Mouse (Mus musculus) liver, embryonic 15.5 days (tissue): ENCODE measurements at regions not wholly inside any gene's neighbourhood (a gene's known extent, or its start where the extent isn't known, plus 50 kb on each side); places are given as distances from the start of the nearest gene placed in this dataset.

ENCODE experiments used
- ATAC-seq: fragments of 200-750 bp; cut with Nextera tagmentation; 2 replicates; pipeline ENCODE4 v1.8.0; 2017; ENCODE audit warnings: moderate number of reproducible peaks, mild to moderate bottlenecking, moderate library complexity; ENCODE audit not compliant: insufficient read depth
- H3K27ac ChIP-seq: fragments of 300-500 bp; sonication (generic); replicated peaks from 2 replicates; pipeline ENCODE4 v1.5.1; 2015; ENCODE audit warnings: mild to moderate bottlenecking, inconsistent platforms
- H3K27me3 ChIP-seq: fragments of 300-500 bp; sonication (generic); 2 replicates; pipeline ENCODE4 v1.6.1; 2015; ENCODE audit warnings: mild to moderate bottlenecking, inconsistent platforms
- H3K36me3 ChIP-seq: fragments of 300-500 bp; sonication (generic); replicated peaks from 2 replicates; pipeline ENCODE4 v1.6.1; 2015; ENCODE audit warnings: moderate library complexity, mild to moderate bottlenecking, inconsistent platforms
- H3K4me1 ChIP-seq: fragments of 300-500 bp; sonication (generic); replicated peaks from 2 replicates; pipeline ENCODE4 v1.6.1; 2015; ENCODE audit warnings: inconsistent platforms
- H3K4me2 ChIP-seq: fragments of 300-500 bp; sonication (generic); 2 replicates; pipeline ENCODE4 v1.6.1; 2015; ENCODE audit warnings: moderate library complexity, mild to moderate bottlenecking, inconsistent platforms
- H3K4me3 ChIP-seq: fragments of 300-500 bp; sonication (generic); replicated peaks from 2 replicates; pipeline ENCODE4 v1.5.1; 2015; ENCODE audit warnings: mild to moderate bottlenecking, inconsistent platforms
- H3K9ac ChIP-seq: fragments of 300-500 bp; sonication (generic); 2 replicates; pipeline ENCODE4 v1.6.1; 2015; ENCODE audit warnings: moderate library complexity, mild to moderate bottlenecking, inconsistent platforms
- H3K9me3 ChIP-seq: fragments of 300-500 bp; sonication (generic); replicated peaks from 2 replicates; pipeline ENCODE4 v1.6.1; 2016; ENCODE audit warnings: inconsistent platforms
- WGBS: fragments of 180-500 bp; shearing (Covaris S2); methylation state at CpG from one replicate; pipeline ENCODE4 v1.1.7; 2015; ENCODE audit warnings: mixed read lengths; ENCODE audit not compliant: insufficient replicate concordance; 5-methylcytosine and 5-hydroxymethylcytosine counted together

GRCm38 (mm10) chr4:56362121-56362520, 377.7 kb upstream of the Gm26657 start:
- no peak overlapping the region for H3K4me2 ChIP-seq
- H3K27ac ChIP-seq, result no peak overlapping the region
- no peaks in the 10 kb centered on the region for H3K36me3 ChIP-seq
- no peak overlapping the region for H3K4me3 ChIP-seq
- H3K27me3 ChIP-seq, result no peaks in the 10 kb centered on the region
- H3K9me3 ChIP-seq, result no peaks in the 10 kb centered on the region
- 46% methylated on average over 6 of the region's 6 CpGs for WGBS
- H3K4me1 ChIP-seq, result no peaks in the 10 kb centered on the region
- ATAC-seq, result no peak
- H3K9ac ChIP-seq, result no peak overlapping the region

GRCm38 (mm10) chr4:56349216-56349615, 390.7 kb upstream of the Gm26657 start:
- Histone ChIP-seq H3K9ac (no peak overlapping the region), H3K27me3 (no peaks in the 10 kb centered on the region), H3K4me3 (no peak overlapping the region), H3K4me2 (no peak overlapping the region), H3K4me1 (no peaks in the 10 kb centered on the region), H3K36me3 (no peaks in the 10 kb centered on the region), H3K9me3 (no peaks in the 10 kb centered on the region), H3K27ac (no peak overlapping the region)
- ATAC-seq, result no peak
- WGBS, result 63% methylated on average over 5 of the region's 5 CpGs

DNA sequence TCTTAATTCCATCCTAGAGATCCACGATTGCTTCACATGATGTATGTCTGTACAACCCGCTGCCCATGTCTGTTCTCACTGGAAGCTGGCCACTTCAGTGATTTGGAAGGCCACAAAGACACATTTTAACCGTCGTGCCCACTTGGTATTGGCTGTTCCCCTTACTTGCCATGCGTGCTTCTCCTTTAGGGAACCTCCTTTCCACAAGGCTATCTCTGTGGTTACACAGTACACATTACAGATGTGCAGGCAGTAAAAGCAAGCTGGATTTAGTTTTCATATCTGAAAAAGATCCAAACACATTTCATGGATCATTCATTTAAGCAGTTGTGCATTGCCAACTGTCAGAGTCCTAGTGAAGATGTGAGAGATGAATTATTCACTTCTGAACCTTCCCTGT, 414.7 kb upstream of the Gm26657 start:
- WGBS, result 55% methylated on average over 5 of the region's 5 CpGs
- Histone ChIP-seq H3K27me3 (no peaks in the 10 kb centered on the region), H3K36me3 (no peaks in the 10 kb centered on the region), H3K27ac (no peak overlapping the region), H3K4me2 (no peak overlapping the region), H3K9ac (no peak overlapping the region), H3K4me1 (no peaks in the 10 kb centered on the region), H3K9me3 (no peaks in the 10 kb centered on the region), H3K4me3 (no peak overlapping the region)
- ATAC-seq, result no peak

DNA sequence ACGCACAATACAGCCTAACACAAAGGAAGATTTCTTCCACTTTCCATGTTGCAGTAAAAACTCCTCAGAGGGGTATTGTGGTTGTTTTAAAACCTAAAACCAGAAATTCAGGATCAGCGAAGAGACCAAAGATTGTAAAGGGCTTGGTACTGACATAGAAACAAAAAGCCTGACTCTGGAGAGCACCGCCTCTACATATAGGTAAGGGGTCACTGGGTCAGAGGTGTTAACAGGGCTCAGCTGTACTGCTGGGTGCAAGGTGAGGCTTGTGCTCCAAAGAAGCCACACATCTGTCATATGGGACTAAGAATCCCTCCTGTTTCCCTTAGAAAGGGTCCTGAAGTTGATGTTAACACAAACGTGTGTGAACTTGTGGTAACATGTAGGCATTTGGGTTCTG, 420.7 kb upstream of the Gm26657 start:
- Histone ChIP-seq H3K4me2 (no peak overlapping the region), H3K4me1 (no peaks in the 10 kb centered on the region), H3K9me3 (no peaks in the 10 kb centered on the region), H3K4me3 (no peak overlapping the region), H3K27me3 (no peaks in the 10 kb centered on the region), H3K9ac (no peak overlapping the region), H3K27ac (no peak overlapping the region), H3K36me3 (no peaks in the 10 kb centered on the region)
- WGBS, result 66% methylated on average over 4 of the region's 4 CpGs
- no peak for ATAC-seq

DNA sequence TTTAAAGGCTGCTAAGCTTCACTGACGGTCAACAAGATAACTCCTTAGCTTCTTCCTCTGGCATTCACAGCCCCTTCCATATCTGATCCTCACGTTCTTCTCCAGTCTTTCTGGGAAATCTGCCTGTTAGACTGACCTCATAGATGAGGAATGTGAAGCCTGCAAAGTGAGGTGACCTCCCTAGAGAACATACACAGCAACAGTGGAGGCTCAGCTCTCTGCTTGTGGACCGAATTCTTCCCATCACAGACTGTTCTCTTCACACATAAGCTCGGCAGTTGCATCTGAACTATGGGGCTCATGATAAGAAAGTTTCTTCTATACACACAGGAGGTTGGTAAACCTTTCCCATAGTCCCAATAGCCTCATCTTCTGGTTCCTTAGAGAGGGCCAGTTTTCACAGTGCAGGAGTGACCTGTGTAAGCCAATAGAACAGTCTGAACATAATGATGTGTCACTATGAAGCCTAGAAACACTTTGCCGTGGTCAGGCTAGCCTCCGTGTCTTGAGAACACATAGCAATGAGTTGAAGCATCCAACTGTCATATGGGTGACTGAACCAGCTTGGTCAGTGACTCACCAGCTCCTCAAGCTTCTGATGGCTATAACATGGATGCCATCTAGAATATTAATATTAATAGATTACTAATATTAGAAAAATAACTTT, 434.1 kb upstream of the Gm26657 start:
- H3K27ac ChIP-seq, result no peak overlapping the region
- H3K9me3 ChIP-seq, result no peaks in the 10 kb centered on the region
- no peak overlapping the region for H3K9ac ChIP-seq
- H3K36me3 ChIP-seq, result no peaks in the 10 kb centered on the region
- 53% methylated on average over 6 of the region's 6 CpGs for WGBS
- ATAC-seq, result no peak
- H3K27me3 ChIP-seq, result no peaks in the 10 kb centered on the region
- H3K4me2 ChIP-seq, result no peak overlapping the region
- no peaks in the 10 kb centered on the region for H3K4me1 ChIP-seq
- H3K4me3 ChIP-seq, result no peak overlapping the region

DNA sequence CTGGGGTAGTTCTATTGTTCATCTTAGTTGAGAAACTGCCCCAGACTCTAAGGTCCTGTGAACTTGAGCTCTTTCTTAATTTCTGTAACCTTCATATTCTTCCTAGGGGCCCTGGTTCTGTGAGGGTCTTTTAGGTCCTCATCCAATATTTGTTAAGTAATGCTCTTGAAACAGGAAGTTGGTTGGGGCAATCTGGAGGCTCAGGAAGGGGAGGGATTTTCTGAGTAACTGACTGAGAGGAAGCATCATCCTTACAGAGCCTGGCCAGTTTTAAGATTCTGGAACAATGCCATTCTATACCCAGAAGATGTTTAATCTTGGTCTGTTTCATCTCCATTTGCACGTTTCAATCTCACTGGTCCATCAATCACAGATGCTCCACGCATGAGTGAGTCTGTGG, 435.6 kb upstream of the Gm26657 start:
- Histone ChIP-seq H3K4me2 (no peak overlapping the region), H3K4me1 (no peaks in the 10 kb centered on the region), H3K36me3 (no peaks in the 10 kb centered on the region), H3K27me3 (no peaks in the 10 kb centered on the region), H3K4me3 (no peak overlapping the region), H3K9me3 (no peaks in the 10 kb centered on the region), H3K27ac (no peak overlapping the region), H3K9ac (no peak overlapping the region)
- no peak for ATAC-seq
- WGBS, result 37% methylated on average over 2 of the region's 2 CpGs

- Histone ChIP-seq H3K27me3 (no peaks in the 10 kb centered on the region), H3K27ac (no peak overlapping the region), H3K4me1 (no peaks in the 10 kb centered on the region), H3K36me3 (no peaks in the 10 kb centered on the region), H3K4me2 (no peak overlapping the region), H3K9me3 (no peaks in the 10 kb centered on the region), H3K4me3 (no peak overlapping the region), H3K9ac (no peak overlapping the region)
- ATAC-seq, result no peak
- WGBS, result 39% methylated on average over 2 of the region's 2 CpGs
Observed at GRCm38 (mm10) chr4:56287980-56288379, 451.9 kb upstream of the Gm26657 start.

DNA sequence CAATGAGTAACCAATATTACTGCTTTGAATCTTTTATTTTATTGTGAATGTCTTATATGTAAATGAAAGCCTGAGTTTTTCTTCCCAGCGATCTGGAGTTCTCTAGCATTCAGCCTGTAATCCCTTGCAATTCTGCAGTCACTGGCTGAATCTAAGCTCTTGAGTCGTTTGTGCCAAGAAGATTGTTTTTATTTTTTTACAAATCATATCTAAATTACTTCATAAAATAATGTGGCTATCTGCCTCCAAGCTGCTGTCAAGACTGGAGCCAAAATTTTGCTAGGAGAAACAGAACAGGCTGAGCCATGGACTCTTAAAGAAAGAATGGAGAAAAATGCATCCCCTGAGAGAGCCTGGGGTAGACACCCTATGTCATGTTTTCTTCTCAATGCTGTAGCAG, 455.4 kb upstream of the Gm26657 start:
- 46% methylated on average over 2 of the region's 2 CpGs for WGBS
- Histone ChIP-seq H3K9me3 (no peaks in the 10 kb centered on the region), H3K27me3 (no peaks in the 10 kb centered on the region), H3K27ac (no peak overlapping the region), H3K4me3 (no peak overlapping the region), H3K36me3 (no peaks in the 10 kb centered on the region), H3K4me1 (no peaks in the 10 kb centered on the region), H3K4me2 (no peak overlapping the region), H3K9ac (no peak overlapping the region)
- no peak for ATAC-seq

GRCm38 (mm10) chr4:56275836-56276235, 464.0 kb upstream of the Gm26657 start:
- H3K27ac ChIP-seq, result no peak overlapping the region
- H3K27me3 ChIP-seq, result no peaks in the 10 kb centered on the region
- no peak overlapping the region for H3K9ac ChIP-seq
- no peak overlapping the region for H3K4me2 ChIP-seq
- no peaks in the 10 kb centered on the region for H3K36me3 ChIP-seq
- 68% methylated on average over 3 of the region's 3 CpGs for WGBS
- no peak for ATAC-seq
- H3K4me3 ChIP-seq, result no peak overlapping the region
- H3K9me3 ChIP-seq, result no peaks in the 10 kb centered on the region
- no peaks in the 10 kb centered on the region for H3K4me1 ChIP-seq

- no peak overlapping the region for H3K4me2 ChIP-seq
- H3K9me3 ChIP-seq, result no peaks in the 10 kb centered on the region
- ATAC-seq, result no peak
- no peak overlapping the region for H3K9ac ChIP-seq
- no peaks in the 10 kb centered on the region for H3K27me3 ChIP-seq
- no peaks in the 10 kb centered on the region for H3K36me3 ChIP-seq
- 72% methylated on average over 4 of the region's 4 CpGs for WGBS
- no peaks in the 10 kb centered on the region for H3K4me1 ChIP-seq
- no peak overlapping the region for H3K27ac ChIP-seq
- H3K4me3 ChIP-seq, result no peak overlapping the region
Observed at GRCm38 (mm10) chr4:56271390-56271789, 468.5 kb upstream of the Gm26657 start.

- Histone ChIP-seq H3K9me3 (no peaks in the 10 kb centered on the region), H3K4me3 (no peak overlapping the region), H3K4me2 (no peak overlapping the region), H3K27me3 (no peaks in the 10 kb centered on the region), H3K27ac (no peak overlapping the region), H3K9ac (no peak overlapping the region), H3K36me3 (no peaks in the 10 kb centered on the region), H3K4me1 (no peaks in the 10 kb centered on the region)
- 68% methylated on average over 4 of the region's 4 CpGs for WGBS
- no peak for ATAC-seq
Observed at GRCm38 (mm10) chr4:56264626-56265025, 475.2 kb upstream of the Gm26657 start.

GRCm38 (mm10) chr4:56263822-56264221, 476.0 kb upstream of the Gm26657 start:
- Histone ChIP-seq H3K4me3 (no peak overlapping the region), H3K9ac (no peak overlapping the region), H3K36me3 (no peaks in the 10 kb centered on the region), H3K4me2 (no peak overlapping the region), H3K9me3 (no peaks in the 10 kb centered on the region), H3K27me3 (no peaks in the 10 kb centered on the region), H3K4me1 (no peaks in the 10 kb centered on the region), H3K27ac (no peak overlapping the region)
- no peak for ATAC-seq
